Mouse (Mus musculus) bone marrow macrophage, adult 2 months (primary cell): ENCODE measurements at regions not wholly inside any gene's neighbourhood (a gene's known extent, or its start where the extent isn't known, plus 50 kb on each side); places are given as distances from the start of the nearest gene placed in this dataset.
A peak's percentile ranks its signal among the peaks of the same experiment; 100 is the strongest.

ENCODE experiments used
- H3K27ac ChIP-seq: 2 replicates; pipeline ENCODE4 v1.5.1; 2012; ENCODE audit warnings: low read depth, low read length; ENCODE audit not compliant: insufficient read depth
- H3K4me1 ChIP-seq: 2 replicates; pipeline ENCODE4 v1.6.1; 2012; ENCODE audit warnings: low read length; ENCODE audit not compliant: control insufficient read depth, insufficient read depth
- H3K4me3 ChIP-seq: 2 replicates; pipeline ENCODE4 v1.5.1; 2012; ENCODE audit warnings: mild to moderate bottlenecking, low read length, moderate library complexity; ENCODE audit not compliant: insufficient read depth
- CTCF ChIP-seq: IDR thresholded peaks from 2 replicates; pipeline ENCODE4 v1.5.1; 2012; ENCODE audit warnings: low read depth, mild to moderate bottlenecking, low read length, moderate library complexity
- POLR2A ChIP-seq: IDR thresholded peaks from 2 replicates; pipeline ENCODE4 v1.6.1; 2012; ENCODE audit warnings: mild to moderate bottlenecking, low read depth, low read length, borderline replicate concordance

GRCm38 (mm10) chr2:21267149-21267761 is 61.7 kb downstream of the Thnsl1 start:
- TF ChIP-seq CTCF (no peak), POLR2A (no peak)
- no peaks in the 10 kb centered on the region for H3K4me1 ChIP-seq
- no peak overlapping the region for H3K27ac ChIP-seq
- no peak overlapping the region for H3K4me3 ChIP-seq

- Histone ChIP-seq H3K4me1 (no peaks in the 10 kb centered on the region), H3K4me3 (no peak overlapping the region), H3K27ac (no peak overlapping the region)
- no peak for TF ChIP-seq CTCF
- no peak for TF ChIP-seq POLR2A
Measured at GRCm38 (mm10) chr2:21269989-21270846, 64.7 kb downstream of the Thnsl1 start.

- no peak overlapping the region for H3K4me3 ChIP-seq
- no peak overlapping the region for H3K27ac ChIP-seq
- TF ChIP-seq POLR2A (no peak), CTCF (no peak)
- no peaks in the 10 kb centered on the region for H3K4me1 ChIP-seq
Measured at GRCm38 (mm10) chr2:21273416-21273815, 67.9 kb downstream of the Thnsl1 start.

GRCm38 (mm10) chr2:21275315-21275714 is 69.8 kb downstream of the Thnsl1 start:
- TF ChIP-seq CTCF = no peak
- no peak for TF ChIP-seq POLR2A
- H3K4me3 ChIP-seq = no peak overlapping the region

GRCm38 (mm10) chr2:21280794-21281420 is 75.4 kb downstream of the Thnsl1 start:
- H3K27ac ChIP-seq = no peak overlapping the region
- TF ChIP-seq POLR2A = no peak
- TF ChIP-seq CTCF = peak; percentile 91
- H3K4me1 ChIP-seq = no peaks in the 10 kb centered on the region
- no peak overlapping the region for H3K4me3 ChIP-seq

More at GRCm38 (mm10) chr2:21275315-21275714, 69.8 kb downstream of the Thnsl1 start:
- Histone ChIP-seq H3K27ac (no peak overlapping the region), H3K4me1 (no peaks in the 10 kb centered on the region)

GRCm38 (mm10) chr2:21282505-21283200 is 77.1 kb downstream of the Thnsl1 start:
- no peak overlapping the region for H3K4me3 ChIP-seq
- H3K4me1 ChIP-seq = no peaks in the 10 kb centered on the region
- H3K27ac ChIP-seq = no peak overlapping the region
- TF ChIP-seq POLR2A = no peak
- no peak for TF ChIP-seq CTCF

- no peak overlapping the region for H3K27ac ChIP-seq
- no peaks in the 10 kb centered on the region for H3K4me1 ChIP-seq
- H3K4me3 ChIP-seq = no peak overlapping the region
- TF ChIP-seq POLR2A (no peak), CTCF (no peak)
Measured at GRCm38 (mm10) chr2:21284881-21285280, 79.4 kb downstream of the Thnsl1 start.

- TF ChIP-seq POLR2A (no peak), CTCF (no peak)
- no peaks in the 10 kb centered on the region for H3K4me1 ChIP-seq
- H3K4me3 ChIP-seq = no peak overlapping the region
- no peak overlapping the region for H3K27ac ChIP-seq
Measured at GRCm38 (mm10) chr2:21287786-21288185, 79.6 kb upstream of the Gpr158 start.

- no peaks in the 10 kb centered on the region for H3K4me1 ChIP-seq
- TF ChIP-seq CTCF = no peak
- TF ChIP-seq POLR2A = no peak
- H3K4me3 ChIP-seq = no peak overlapping the region
- no peak overlapping the region for H3K27ac ChIP-seq
Measured at GRCm38 (mm10) chr2:21292669-21293151, 74.6 kb upstream of the Gpr158 start.

GRCm38 (mm10) chr2:21294002-21294401 is 73.3 kb upstream of the Gpr158 start:
- TF ChIP-seq POLR2A (no peak), CTCF (no peak)
- no peak overlapping the region for H3K27ac ChIP-seq
- no peak overlapping the region for H3K4me3 ChIP-seq
- H3K4me1 ChIP-seq = no peaks in the 10 kb centered on the region
